Mouse (Mus musculus): ENCODE measurements around the gene Gm5039. TPM values are rescaled to one million over a fixed set of nuclear protein-coding genes. Genes with fewer than 3 reads are reported as not detected.
A peak's percentile ranks its signal among the peaks of the same experiment; 100 is the strongest.
"Not testable (repeated sequence)": the region's sequence is repeated elsewhere in the genome, so short reads cannot be mapped to it uniquely, and the experiment has no call there.

The Gm5039 gene
- not detected in 2 replicates for polyA plus RNA-seq (2012; rRNA removed)

DNA sequence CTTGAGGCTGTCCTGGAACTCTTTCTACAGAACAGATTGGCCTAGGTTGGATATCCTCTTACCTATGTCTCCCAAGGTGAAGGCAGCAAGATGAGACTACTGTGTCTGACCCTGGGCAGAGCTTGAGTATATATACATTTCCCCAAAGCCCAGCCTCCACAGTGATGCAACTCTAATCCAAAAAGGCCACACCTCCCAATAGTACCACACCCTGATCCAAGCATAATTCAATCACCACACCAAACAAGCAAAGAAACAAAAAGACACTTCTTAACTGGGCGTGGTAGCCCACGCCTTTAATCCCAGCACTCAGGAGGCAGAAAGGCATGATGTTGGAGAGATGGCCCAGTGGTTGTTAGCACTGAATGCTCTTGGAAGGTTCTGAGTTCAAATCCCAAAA is at the start of gene Gm5039:
Gm5039 (minus strand) TSS at position 101 of the 400 bp plus-strand sequence.
- not testable (repeated sequence) for H3K27ac ChIP-seq (ENCODE audit: control insufficient read depth, insufficient read depth, low read length); H3K4me1 ChIP-seq (replicated peaks; ENCODE audit: control insufficient read depth, insufficient read depth, low read length); DNase-seq; H3K36me3 ChIP-seq (ENCODE audit: control insufficient read depth, insufficient read depth, low read length); H3K27me3 ChIP-seq (ENCODE audit: control insufficient read depth, insufficient read depth, low read length); H3K4me3 ChIP-seq (ENCODE audit: control insufficient read depth, insufficient read depth, low read length)
- 96% methylated on average over 2 of the region's 2 CpGs for WGBS

DNA sequence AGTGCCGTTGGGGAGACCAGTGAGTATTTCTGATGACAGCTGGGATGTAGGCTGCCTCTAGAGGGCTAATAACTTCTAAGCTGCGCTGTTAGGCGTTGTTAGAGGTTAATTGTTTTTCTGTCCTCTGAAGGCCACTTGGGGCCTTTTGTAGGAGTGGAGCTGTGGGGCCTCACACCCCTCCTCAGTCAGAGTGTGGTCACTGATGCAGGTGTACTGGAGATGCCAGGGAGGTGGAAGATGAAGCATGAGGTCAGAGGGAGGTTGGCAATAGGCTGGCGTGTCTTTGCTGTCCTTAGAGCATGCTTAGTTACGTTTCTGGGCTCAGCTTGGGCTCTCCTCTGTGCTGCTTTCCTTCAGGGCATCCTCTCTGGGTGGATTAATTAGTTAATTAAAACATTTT is 48.2 kb upstream of the Gm5039 start:
- H3K4me1 ChIP-seq (replicated peaks; ENCODE audit: control insufficient read depth, insufficient read depth, low read length): no peaks in the 10 kb centered on the region
- no peak for DNase-seq
- no peak overlapping the region for H3K27ac ChIP-seq (ENCODE audit: control insufficient read depth, insufficient read depth, low read length)
- WGBS: 96% methylated on average over 5 of the region's 5 CpGs
- TF ChIP-seq POLR2A (IDR thresholded peaks at IDR 0.05; ENCODE audit: control insufficient read depth, extremely low read depth, insufficient read depth, low read length, poor library complexity): no peak
- TF ChIP-seq CTCF (IDR thresholded peaks at IDR 0.05; ENCODE audit: borderline replicate concordance, control insufficient read depth, extremely low read depth, insufficient read depth, low read length, poor library complexity): no peak
- H3K4me3 ChIP-seq (ENCODE audit: control insufficient read depth, insufficient read depth, low read length): no peak overlapping the region
- no peaks in the 10 kb centered on the region for H3K27me3 ChIP-seq (ENCODE audit: control insufficient read depth, insufficient read depth, low read length)
- no peaks in the 10 kb centered on the region for H3K36me3 ChIP-seq (ENCODE audit: control insufficient read depth, insufficient read depth, low read length)

DNA sequence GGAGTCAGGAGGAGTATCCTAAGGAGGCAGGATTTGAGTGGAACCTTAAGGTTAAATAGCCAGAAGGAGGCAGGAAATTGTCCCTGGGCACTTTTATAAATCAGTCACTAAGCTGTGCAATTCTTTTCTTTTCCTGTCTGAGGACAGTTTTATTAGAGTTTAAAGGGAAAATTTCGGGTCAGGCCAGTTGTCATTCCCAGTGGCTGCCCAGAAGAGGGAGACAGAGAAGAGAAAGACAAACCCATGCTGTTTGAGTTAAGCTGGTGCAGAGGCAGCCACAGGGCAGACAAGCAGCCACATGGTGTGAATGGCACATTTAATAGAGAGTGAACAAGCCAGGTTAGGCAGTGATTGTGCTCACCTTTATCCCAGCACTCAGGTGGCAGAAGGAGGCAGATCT is 46.5 kb upstream of the Gm5039 start:
- not testable (repeated sequence) for DNase-seq; H3K27ac ChIP-seq (ENCODE audit: control insufficient read depth, insufficient read depth, low read length); H3K27me3 ChIP-seq (ENCODE audit: control insufficient read depth, insufficient read depth, low read length); H3K4me1 ChIP-seq (replicated peaks; ENCODE audit: control insufficient read depth, insufficient read depth, low read length); H3K36me3 ChIP-seq (ENCODE audit: control insufficient read depth, insufficient read depth, low read length); H3K4me3 ChIP-seq (ENCODE audit: control insufficient read depth, insufficient read depth, low read length)
- 17% methylated on average over 1 of the region's 1 CpGs for WGBS

DNA sequence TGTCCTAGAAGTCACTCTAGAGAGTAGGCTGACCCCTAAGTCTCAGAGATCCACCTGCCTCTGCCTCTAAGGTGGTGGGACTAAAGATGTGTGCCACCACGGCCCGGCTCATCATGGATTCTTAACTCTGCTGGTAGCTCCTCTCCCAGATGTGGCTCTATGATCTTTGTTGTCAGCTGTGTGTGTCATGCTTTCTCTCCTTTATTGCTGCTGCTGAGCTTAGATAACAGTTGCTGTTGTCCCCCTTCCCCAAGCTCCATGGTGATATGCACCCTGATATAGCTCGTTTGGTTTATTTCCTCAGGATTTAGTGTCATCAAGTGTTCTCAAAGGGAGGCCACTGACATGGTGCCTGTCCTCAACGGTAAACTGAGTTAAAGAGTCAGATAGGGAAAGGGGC is 45.9 kb upstream of the Gm5039 start:
- 87% methylated on average over 4 of the region's 4 CpGs for WGBS

DNA sequence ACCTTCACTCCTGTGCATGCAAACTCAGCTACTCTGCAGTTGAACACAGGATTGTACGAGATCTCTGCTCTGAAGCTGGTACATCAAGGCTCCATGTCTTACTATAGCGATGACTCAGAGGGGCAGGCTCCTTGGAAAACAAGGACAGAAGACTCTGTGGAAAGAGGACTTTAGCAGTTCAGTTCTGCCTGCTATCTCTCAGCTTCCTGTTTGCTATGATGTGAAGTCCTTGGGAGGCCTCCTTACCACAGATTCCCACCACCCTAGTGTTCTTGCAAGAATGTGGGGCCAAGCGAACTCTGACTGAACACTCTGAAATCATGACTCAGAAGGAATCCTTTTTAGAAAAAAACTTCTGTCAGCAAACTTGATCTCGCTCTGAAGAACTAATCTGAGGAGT is 44.8 kb upstream of the Gm5039 start:
- H3K36me3 ChIP-seq (ENCODE audit: control insufficient read depth, insufficient read depth, low read length): no peaks in the 10 kb centered on the region
- WGBS: 90% methylated on average over 4 of the region's 4 CpGs
- no peak overlapping the region for H3K4me3 ChIP-seq (ENCODE audit: control insufficient read depth, insufficient read depth, low read length)
- no peak overlapping the region for H3K27ac ChIP-seq (ENCODE audit: control insufficient read depth, insufficient read depth, low read length)
- DNase-seq: no peak
- H3K27me3 ChIP-seq (ENCODE audit: control insufficient read depth, insufficient read depth, low read length): no peaks in the 10 kb centered on the region
- TF ChIP-seq POLR2A (IDR thresholded peaks at IDR 0.05; ENCODE audit: control insufficient read depth, extremely low read depth, insufficient read depth, low read length, poor library complexity): no peak
- no peak for TF ChIP-seq CTCF (IDR thresholded peaks at IDR 0.05; ENCODE audit: borderline replicate concordance, control insufficient read depth, extremely low read depth, insufficient read depth, low read length, poor library complexity)
- H3K4me1 ChIP-seq (replicated peaks; ENCODE audit: control insufficient read depth, insufficient read depth, low read length): no peaks in the 10 kb centered on the region

More for the DNA sequence above, 45.9 kb upstream of the Gm5039 start:
- not testable (repeated sequence) for H3K4me3 ChIP-seq (ENCODE audit: control insufficient read depth, insufficient read depth, low read length); H3K27me3 ChIP-seq (ENCODE audit: control insufficient read depth, insufficient read depth, low read length); H3K36me3 ChIP-seq (ENCODE audit: control insufficient read depth, insufficient read depth, low read length); DNase-seq; H3K27ac ChIP-seq (ENCODE audit: control insufficient read depth, insufficient read depth, low read length); H3K4me1 ChIP-seq (replicated peaks; ENCODE audit: control insufficient read depth, insufficient read depth, low read length)

DNA sequence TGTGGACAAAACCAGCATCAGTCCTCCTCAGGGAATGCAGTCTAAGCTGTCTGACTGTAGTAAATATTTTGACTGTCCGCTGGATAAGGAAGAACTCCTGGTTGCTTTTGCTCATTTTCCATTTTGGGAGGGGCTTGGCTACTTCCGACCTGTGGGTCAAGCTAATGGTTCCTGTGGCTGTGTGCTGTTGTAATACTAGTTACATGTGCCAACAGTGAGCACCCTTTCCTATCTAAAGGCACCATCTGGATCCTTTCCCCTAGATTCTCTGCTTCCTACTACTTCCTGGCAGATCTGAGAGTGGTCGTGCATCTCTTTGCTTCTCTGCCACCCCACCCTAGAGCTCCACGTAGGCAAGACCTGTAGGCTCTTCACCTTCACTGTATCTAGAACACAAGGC is 43.8 kb upstream of the Gm5039 start:
- no peak for TF ChIP-seq POLR2A (IDR thresholded peaks at IDR 0.05; ENCODE audit: control insufficient read depth, extremely low read depth, insufficient read depth, low read length, poor library complexity)
- Histone ChIP-seq H3K36me3 (ENCODE audit: control insufficient read depth, insufficient read depth, low read length) (no peaks in the 10 kb centered on the region), H3K4me3 (ENCODE audit: control insufficient read depth, insufficient read depth, low read length) (no peak overlapping the region), H3K27ac (ENCODE audit: control insufficient read depth, insufficient read depth, low read length) (no peak overlapping the region), H3K27me3 (ENCODE audit: control insufficient read depth, insufficient read depth, low read length) (no peaks in the 10 kb centered on the region), H3K4me1 (replicated peaks; ENCODE audit: control insufficient read depth, insufficient read depth, low read length) (no peaks in the 10 kb centered on the region)
- 86% methylated on average over 4 of the region's 4 CpGs for WGBS
- DNase-seq: no peak

DNA sequence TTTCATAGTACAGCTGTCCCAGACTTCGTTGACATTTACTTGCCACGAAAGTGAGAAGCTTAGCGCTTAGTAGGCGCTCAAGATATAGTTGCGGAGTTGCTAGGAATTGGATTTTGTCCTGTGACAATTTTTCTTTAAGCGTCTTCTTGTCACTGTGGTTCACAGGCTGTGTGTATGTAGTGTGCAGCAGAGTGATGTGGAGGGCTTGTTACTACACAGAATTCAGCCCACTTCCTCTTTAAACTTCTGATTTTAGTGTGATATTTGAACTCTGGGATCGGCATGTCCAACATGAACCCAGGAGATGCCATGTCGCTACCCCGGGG is 37.3 kb upstream of the Gm5039 start:
- WGBS: 25% methylated on average over 9 of the region's 9 CpGs
- Histone ChIP-seq H3K36me3 (ENCODE audit: control insufficient read depth, insufficient read depth, low read length) (no peaks in the 10 kb centered on the region), H3K4me1 (replicated peaks; ENCODE audit: control insufficient read depth, insufficient read depth, low read length) (0 out of 2 replicates have a peak, but pooled peaks cover 3% of the 10 kb centered on the region), H3K27me3 (ENCODE audit: control insufficient read depth, insufficient read depth, low read length) (no peaks in the 10 kb centered on the region), H3K27ac (ENCODE audit: control insufficient read depth, insufficient read depth, low read length) (no peak overlapping the region), H3K4me3 (ENCODE audit: control insufficient read depth, insufficient read depth, low read length) (peak overlapping the region; percentile 97)
- no peak for DNase-seq
- TF ChIP-seq POLR2A (IDR thresholded peaks at IDR 0.05; ENCODE audit: control insufficient read depth, extremely low read depth, insufficient read depth, low read length, poor library complexity): no peak
- no peak for TF ChIP-seq CTCF (IDR thresholded peaks at IDR 0.05; ENCODE audit: borderline replicate concordance, control insufficient read depth, extremely low read depth, insufficient read depth, low read length, poor library complexity)
